Comparison of ENCODE assay signal across 8 mouse cellular contexts in genomic region chr14:62838336-62838735, GRCm38 (mm10). TPM values are rescaled to one million over a fixed set of nuclear protein-coding genes. Genes with fewer than 3 reads are reported as not detected.
A peak's percentile ranks its signal among the peaks of the same experiment; 100 is the strongest.
DNase-seq lines count a peak whose midpoint lies in the region; ATAC-seq lines count a peak whose summit lies in the region.

No protein-coding gene starts in this region.

- WGBS in neural tube, embryonic 11.5 days: 13% methylated on average over 9 of the region's 9 CpGs
- WGBS in heart, embryonic 12.5 days: 11% methylated on average over 9 of the region's 9 CpGs
- WGBS in liver, embryonic 12.5 days (ENCODE audit: insufficient replicate concordance): 8% methylated on average over 9 of the region's 9 CpGs
- WGBS in neural tube, embryonic 14.5 days: 15% methylated on average over 9 of the region's 9 CpGs

- no peak overlapping the region for H3K27ac ChIP-seq in neural tube, embryonic 11.5 days (ENCODE audit: low read depth, low read length)
- peak overlapping the region; percentile 65 for H3K27ac ChIP-seq in heart, embryonic 12.5 days (ENCODE audit: poor library complexity, severe bottlenecking)
- H3K27ac ChIP-seq in liver, embryonic 12.5 days: peak overlapping the region; percentile 51
- H3K27ac ChIP-seq in neural tube, embryonic 14.5 days (ENCODE audit: low read depth, low read length): no peak overlapping the region

- H3K9ac ChIP-seq in neural tube, embryonic 11.5 days (ENCODE audit: low read length): peak overlapping the region; percentile 68
- peak overlapping the region; percentile 86 for H3K9ac ChIP-seq in heart, embryonic 12.5 days
- peak overlapping the region; percentile 79 for H3K9ac ChIP-seq in liver, embryonic 12.5 days
- H3K9ac ChIP-seq in neural tube, embryonic 14.5 days (replicated peaks; ENCODE audit: low read depth, low read length): peak overlapping the region; percentile 89

- H3K9me3 ChIP-seq in neural tube, embryonic 11.5 days (ENCODE audit: control insufficient read depth, low read length): no peaks in the 10 kb centered on the region
- H3K9me3 ChIP-seq in heart, embryonic 12.5 days (replicated peaks): no peaks in the 10 kb centered on the region; the same call in 1 of the 2 replicates
- H3K9me3 ChIP-seq in liver, embryonic 12.5 days (replicated peaks): no peaks in the 10 kb centered on the region
- H3K9me3 ChIP-seq in neural tube, embryonic 14.5 days (ENCODE audit: control insufficient read depth, low read length): no peaks in the 10 kb centered on the region

- H3K27me3 ChIP-seq in neural tube, embryonic 11.5 days (ENCODE audit: control insufficient read depth, insufficient read depth, low read length): no peaks in the 10 kb centered on the region
- H3K27me3 ChIP-seq in heart, embryonic 12.5 days (replicated peaks): no peaks in the 10 kb centered on the region
- no peaks in the 10 kb centered on the region for H3K27me3 ChIP-seq in liver, embryonic 12.5 days (replicated peaks)
- no peaks in the 10 kb centered on the region for H3K27me3 ChIP-seq in neural tube, embryonic 14.5 days (ENCODE audit: control insufficient read depth, insufficient read depth, low read length)

- H3K4me3 ChIP-seq in neural tube, embryonic 11.5 days (ENCODE audit: low read depth, low read length): peak overlapping the region; percentile 75
- H3K4me3 ChIP-seq in heart, embryonic 12.5 days: peak overlapping the region; percentile 87
- H3K4me3 ChIP-seq in liver, embryonic 12.5 days: peak overlapping the region; percentile 87
- H3K4me3 ChIP-seq in neural tube, embryonic 14.5 days (ENCODE audit: low read depth, low read length): peak overlapping the region; percentile 89

- H3K36me3 ChIP-seq in neural tube, embryonic 11.5 days (ENCODE audit: control insufficient read depth, insufficient read depth, low read length): no peaks in the 10 kb centered on the region
- peaks cover 7% of the 10 kb centered on the region for H3K36me3 ChIP-seq in heart, embryonic 12.5 days
- H3K36me3 ChIP-seq in liver, embryonic 12.5 days: no peaks in the 10 kb centered on the region
- H3K36me3 ChIP-seq in neural tube, embryonic 14.5 days (ENCODE audit: control insufficient read depth, insufficient read depth, low read length): no peaks in the 10 kb centered on the region

- DNase-seq in neural tube, embryonic 11.5 days (ENCODE audit: low spot score): no peak
- no peak for DNase-seq in neural tube, embryonic 10.5 days (ENCODE audit: extremely low spot score, low spot score)
- DNase-seq in spleen, postnatal 10 days (ENCODE audit: low spot score in 2 of 2): no peak
- no peak for DNase-seq in spleen, adult 12 weeks (ENCODE audit: low spot score)
- no peak for DNase-seq in gastrocnemius, postnatal 10 days

- peaks cover 7% of the 10 kb centered on the region for H3K4me1 ChIP-seq in neural tube, embryonic 11.5 days (ENCODE audit: control insufficient read depth, insufficient read depth, low read length)
- peaks cover 27% of the 10 kb centered on the region for H3K4me1 ChIP-seq in heart, embryonic 12.5 days (replicated peaks)
- peaks cover 19% of the 10 kb centered on the region for H3K4me1 ChIP-seq in liver, embryonic 12.5 days
- peaks cover 12% of the 10 kb centered on the region; the same call in 1 of the 2 replicates for H3K4me1 ChIP-seq in neural tube, embryonic 14.5 days (ENCODE audit: control insufficient read depth, insufficient read depth, low read length)

- ATAC-seq in neural tube, embryonic 11.5 days (ENCODE audit: insufficient read depth, low FRiP score, low TSS enrichment): no peak
- ATAC-seq in heart, embryonic 12.5 days (ENCODE audit: insufficient number of reproducible peaks, low FRiP score): no peak
- ATAC-seq in liver, embryonic 12.5 days: no peak
- no peak for ATAC-seq in neural tube, embryonic 14.5 days (ENCODE audit: low read depth)

- H3K4me2 ChIP-seq in neural tube, embryonic 11.5 days (ENCODE audit: low read depth): peak overlapping the region; percentile 80
- peak overlapping the region; percentile 70 for H3K4me2 ChIP-seq in heart, embryonic 12.5 days
- H3K4me2 ChIP-seq in liver, embryonic 12.5 days: peak overlapping the region; percentile 81
- H3K4me2 ChIP-seq in neural tube, embryonic 14.5 days (ENCODE audit: low read depth, low read length): peak overlapping the region; percentile 61

RNA-seq across cellular contexts. Expression of gene Wdfy2, which starts 0.9 kb away (rescaled TPM):
- polyA plus RNA-seq in neural tube, embryonic 11.5 days (2014; fragmentation: Nextera tagmentation; extraction: Ambion mirVana): 16.9 and 18.2 TPM in 2 replicates
- 8.8 and 8.9 TPM in 2 replicates for polyA plus RNA-seq in heart, embryonic 12.5 days (2016; fragmentation: Nextera tagmentation; extraction: Ambion mirVana)
- polyA plus RNA-seq in liver, embryonic 12.5 days (2016; fragmentation: Nextera tagmentation; extraction: Ambion mirVana): 3.4 and 3.6 TPM in 2 replicates
- polyA plus RNA-seq in neural tube, embryonic 14.5 days (2014; fragmentation: Nextera tagmentation; extraction: Ambion mirVana): 13.1 and 16.5 TPM in 2 replicates
- 10 to 100 TPM in 1 of 2 experiments, 1 to 10 TPM in 1; 8.9 to 10.1 TPM for total RNA-seq in gastrocnemius, postnatal 10 days (2021)

Comparison
In these comparisons a context has a peak if more than half of its experiments do, and no peak if none do; other contexts are left out.
1. H3K27ac ChIP-seq: peak in heart, embryonic 12.5 days (single experiment) and liver, embryonic 12.5 days (single experiment); none in neural tube, embryonic 11.5 days (single experiment) and neural tube, embryonic 14.5 days (single experiment).
2. Peak in every context shown above with its lines, with median percentiles within 50 percentile points of each other: H3K4me2 ChIP-seq, H3K4me3 ChIP-seq and H3K9ac ChIP-seq.